Mouse (Mus musculus) bone marrow macrophage, adult 2 months (primary cell): ENCODE measurements around the gene Rps3.

ENCODE experiments used
- CTCF ChIP-seq: IDR thresholded peaks from 2 replicates; pipeline ENCODE4 v1.5.1; 2012; ENCODE audit warnings: low read depth, mild to moderate bottlenecking, low read length, moderate library complexity
- POLR2A ChIP-seq: IDR thresholded peaks from 2 replicates; pipeline ENCODE4 v1.6.1; 2012; ENCODE audit warnings: mild to moderate bottlenecking, low read depth, low read length, borderline replicate concordance

DNA sequence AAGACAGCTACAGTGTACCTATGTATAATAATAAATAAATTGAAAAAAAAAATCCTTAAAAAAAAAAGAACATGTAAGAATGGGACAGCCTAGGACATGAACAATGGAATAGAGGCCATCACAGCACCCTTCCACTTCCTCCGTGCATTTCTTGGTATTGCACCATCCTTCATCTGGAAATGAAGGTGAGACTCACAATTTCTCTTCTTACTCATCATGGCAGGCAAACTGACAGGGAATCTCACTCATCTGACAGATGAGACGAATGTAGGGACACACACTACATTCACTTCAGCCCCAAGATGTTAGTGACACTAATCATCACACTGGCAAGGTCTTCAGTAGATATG lies 8.0 kb downstream of the Rps3 start:
- no peak for TF ChIP-seq CTCF
- no peak for TF ChIP-seq POLR2A
